Mouse (Mus musculus) spleen, postnatal 14 days (tissue): ENCODE results near the gene Pcsk1n.

Experiments
- DNase-seq, 2 experiments: peaks; one replicate each; pipeline ENCODE4 v3.0.0; 2021 to 2022; ENCODE audit warnings: low spot score in 2 of 2

Pcsk1n gene

DNA sequence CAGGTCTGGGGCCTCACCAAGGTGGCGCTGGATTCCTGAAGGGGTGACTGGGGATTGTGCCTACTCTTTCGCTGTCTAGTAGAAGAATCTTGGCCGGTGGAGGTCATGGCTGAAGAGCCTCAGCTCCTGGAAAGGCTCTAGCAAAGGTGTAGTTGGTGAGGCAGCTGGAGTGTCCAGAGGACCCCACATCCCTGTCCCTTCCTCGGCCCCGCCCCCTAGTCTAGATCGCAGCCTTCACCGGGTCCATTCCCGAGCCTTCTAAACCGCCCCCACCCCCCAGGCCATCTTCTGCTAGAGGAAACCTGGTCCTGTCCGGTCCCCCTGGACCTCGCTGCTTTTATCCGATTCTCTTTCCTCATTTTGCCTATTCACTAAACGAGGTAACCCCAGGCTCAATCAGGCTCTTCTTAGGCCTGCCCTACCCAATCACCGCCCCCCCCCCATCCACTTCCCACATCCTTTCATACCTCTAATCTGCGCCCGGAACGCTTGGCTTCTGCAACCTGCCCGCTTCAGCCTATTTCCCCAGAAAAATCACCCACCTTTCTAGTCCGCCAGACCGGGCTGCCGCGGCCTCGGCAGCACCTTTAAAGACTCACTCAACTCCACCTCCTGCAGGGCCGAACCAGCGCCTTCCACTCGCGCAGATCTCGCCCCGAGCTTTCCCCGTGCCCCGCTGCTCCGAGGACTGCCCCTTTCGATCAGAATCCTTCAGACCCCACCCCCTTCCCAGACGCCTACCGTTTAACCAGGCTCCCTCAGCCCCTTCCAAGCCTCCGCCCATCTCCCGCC is 27.7 kb downstream of the Pcsk1n start, which contains the start of gene Hdac6:
Gene Hdac6 (minus strand): TSS at position 782 of the 792 bp plus-strand sequence.
- DNase-seq, result no peak

DNA sequence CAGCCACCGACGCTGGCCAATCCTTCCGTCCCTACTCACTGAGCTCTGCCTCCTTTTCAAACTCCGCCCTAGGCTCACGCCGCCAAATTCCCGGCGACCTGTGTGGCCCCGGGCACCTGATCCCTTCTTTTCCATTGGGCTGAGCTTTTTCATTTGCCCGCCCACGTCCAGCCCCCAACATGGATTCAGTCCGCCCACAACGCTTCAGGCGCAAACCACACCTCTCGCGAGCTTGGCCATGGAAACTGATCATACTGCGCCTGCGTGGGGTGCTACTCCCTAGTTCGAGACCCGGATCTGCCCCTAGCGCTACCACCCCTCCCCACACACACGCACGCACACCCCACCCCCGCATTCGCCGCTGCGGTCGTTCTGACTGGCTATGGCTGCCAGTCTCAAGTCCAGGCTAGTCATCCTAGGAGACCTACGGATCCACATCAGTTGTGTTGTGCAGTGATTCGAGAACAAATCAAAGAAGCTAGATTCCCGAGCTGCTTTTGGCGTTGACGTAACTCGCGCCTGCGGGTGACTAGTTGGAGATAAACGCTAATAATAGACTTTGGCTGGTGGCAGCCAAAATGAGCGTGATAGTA is 28.4 kb downstream of the Pcsk1n start:
- DNase-seq, result peak; percentile 65 to 74

GRCm38 (mm10) chrX:7950091-7950490 is 30.5 kb downstream of the Pcsk1n start:
- DNase-seq, result no peak

- DNase-seq, result no peak
Observed at GRCm38 (mm10) chrX:7958868-7959267, 39.2 kb downstream of the Pcsk1n start.

GRCm38 (mm10) chrX:7963829-7964626 is 44.4 kb downstream of the Pcsk1n start:
- DNase-seq, result no peak

- DNase-seq, result no peak
Observed at GRCm38 (mm10) chrX:7966161-7966560, 46.5 kb downstream of the Pcsk1n start.

DNA sequence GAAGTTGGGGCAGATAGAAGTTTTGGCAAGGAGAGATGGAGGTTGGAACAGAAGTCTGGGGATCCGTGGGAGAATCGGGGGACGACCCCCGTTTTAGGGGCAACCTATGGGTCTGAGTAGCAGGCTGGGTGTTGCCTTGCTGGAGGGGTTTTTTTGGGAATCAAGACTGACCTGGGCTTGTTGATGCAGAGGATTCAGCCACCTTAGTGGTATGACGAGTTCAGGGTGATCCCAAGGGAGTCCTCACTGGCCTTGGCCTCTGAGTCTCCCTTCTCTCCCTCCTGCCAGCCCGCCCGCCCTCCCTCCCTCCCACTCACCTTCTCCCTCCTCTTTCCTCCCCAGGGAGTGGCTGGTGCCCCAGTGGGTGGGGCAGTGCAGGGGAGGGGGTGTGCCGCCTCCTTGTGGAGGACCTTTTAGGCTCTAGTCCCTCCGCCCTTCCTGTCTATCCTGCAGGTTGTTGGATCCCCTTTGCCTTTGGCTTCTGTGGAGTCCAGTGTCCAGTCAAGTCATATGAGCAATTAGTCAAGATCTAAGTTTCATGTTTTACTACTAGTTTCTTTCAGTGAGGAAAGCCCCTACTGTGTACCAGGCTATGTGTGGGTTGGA is 48.1 kb downstream of the Pcsk1n start:
- DNase-seq, result peak; percentile 27 to 29

DNA sequence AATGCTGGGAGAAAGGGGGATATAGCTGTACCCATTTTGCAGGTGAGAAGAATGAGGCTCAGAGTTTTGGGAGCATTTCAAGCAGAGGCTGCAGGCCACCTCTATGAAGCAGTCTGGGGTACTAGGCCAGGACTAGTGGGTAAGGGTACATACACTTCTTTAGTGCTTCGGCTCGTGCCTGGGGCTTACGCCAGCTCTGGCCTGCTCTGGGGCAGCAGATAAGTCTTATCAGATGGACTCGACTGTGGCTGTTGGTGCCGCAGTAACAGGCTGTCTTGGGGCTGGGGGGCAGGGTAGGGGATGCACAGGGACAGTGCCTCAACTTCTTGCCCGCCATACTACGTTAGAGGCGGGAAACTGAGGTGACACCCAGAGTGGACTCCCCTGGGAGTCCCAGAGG is 48.6 kb downstream of the Pcsk1n start:
- DNase-seq, result no peak

- DNase-seq, result no peak
Observed at GRCm38 (mm10) chrX:7968899-7969298, 49.3 kb downstream of the Pcsk1n start.

DNA sequence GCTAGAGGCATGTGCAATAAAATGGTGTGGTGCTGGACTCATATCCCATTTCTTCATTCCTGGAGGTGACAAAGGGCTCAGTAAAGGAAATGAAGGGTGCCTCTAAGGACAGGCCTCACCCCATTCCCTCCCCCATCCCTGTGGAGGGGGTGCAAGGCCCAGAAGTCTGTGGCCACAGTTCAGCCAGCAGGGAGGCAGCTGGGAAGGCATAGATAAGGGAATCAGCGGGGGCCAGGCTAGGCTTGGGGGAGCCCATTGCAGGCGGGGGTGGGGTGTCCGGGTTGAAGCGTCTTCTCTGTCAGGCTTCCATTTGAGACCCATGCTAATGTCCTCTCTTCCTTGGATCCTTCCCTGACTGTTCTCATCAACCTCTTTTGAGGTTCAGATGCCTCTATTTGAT is 51.7 kb downstream of the Pcsk1n start:
- peak; percentile 51 to 72 for DNase-seq
